Mouse (Mus musculus): Measurements from ENCODE around the gene Avil.

Gene Avil

DNA sequence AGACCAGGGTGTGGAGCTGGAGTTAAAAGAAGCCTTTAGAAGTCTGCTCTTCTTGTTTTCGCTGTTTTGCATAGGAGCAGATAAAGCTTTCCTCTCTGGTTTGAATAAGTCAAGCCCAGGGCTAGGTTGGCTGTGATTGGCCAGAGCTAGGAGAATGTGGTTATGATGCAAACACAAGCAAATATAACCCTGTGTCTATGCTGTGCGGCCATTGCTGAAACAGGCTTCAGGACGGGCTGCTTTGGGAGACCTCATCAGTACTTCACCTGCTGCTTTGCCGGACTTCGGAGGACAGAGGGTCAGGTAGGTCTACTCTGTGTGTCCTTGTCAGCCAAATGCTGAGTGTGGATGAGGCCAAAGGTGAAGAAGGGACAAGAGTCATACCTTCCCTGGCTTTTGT lies at the start of gene Avil:
Gene Avil, plus strand, starts transcription at position 181 of the 400 bp plus-strand sequence.
- no peak for DNase-seq

DNA sequence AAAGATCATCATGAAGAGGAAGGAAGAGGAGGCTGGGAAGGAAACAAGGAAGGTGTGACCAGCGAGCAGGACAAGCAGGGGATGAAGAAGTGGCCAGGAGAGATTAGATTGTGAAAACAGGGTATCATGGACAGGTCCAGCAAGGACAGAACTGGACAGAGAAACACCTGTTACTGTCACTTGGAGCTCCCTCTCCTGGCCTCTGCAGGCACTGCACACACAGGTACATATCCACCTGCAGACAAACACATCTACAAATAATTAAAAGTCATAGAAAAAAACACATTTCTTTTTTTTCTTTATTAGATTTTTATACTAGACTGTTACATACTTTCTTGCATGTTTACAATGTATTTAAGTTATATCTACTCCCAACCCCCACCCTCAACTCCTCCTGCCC lies 48.1 kb upstream of the Avil start:
- no peak for DNase-seq

DNA sequence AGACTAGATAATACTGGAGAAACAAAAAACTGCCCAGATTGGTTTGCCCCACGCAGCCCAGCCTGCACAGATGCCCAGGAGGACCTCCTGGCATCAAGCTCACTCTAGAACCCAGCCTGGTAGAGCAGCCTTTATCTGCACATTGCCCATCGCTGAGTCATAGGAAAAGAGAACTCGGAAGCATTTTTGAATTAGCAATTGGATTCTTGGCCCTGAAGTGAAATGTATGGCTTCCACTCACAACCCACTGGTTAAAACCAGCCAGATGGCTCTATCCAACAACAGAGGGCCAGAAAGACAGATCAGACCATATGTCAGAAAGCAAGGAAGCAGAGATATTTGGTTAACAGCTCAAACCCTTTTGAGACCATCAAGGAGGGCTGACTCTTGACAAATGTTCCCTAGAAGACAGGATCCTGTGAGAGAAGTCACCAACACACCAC lies 47.5 kb upstream of the Avil start:
- no peak for DNase-seq

DNA sequence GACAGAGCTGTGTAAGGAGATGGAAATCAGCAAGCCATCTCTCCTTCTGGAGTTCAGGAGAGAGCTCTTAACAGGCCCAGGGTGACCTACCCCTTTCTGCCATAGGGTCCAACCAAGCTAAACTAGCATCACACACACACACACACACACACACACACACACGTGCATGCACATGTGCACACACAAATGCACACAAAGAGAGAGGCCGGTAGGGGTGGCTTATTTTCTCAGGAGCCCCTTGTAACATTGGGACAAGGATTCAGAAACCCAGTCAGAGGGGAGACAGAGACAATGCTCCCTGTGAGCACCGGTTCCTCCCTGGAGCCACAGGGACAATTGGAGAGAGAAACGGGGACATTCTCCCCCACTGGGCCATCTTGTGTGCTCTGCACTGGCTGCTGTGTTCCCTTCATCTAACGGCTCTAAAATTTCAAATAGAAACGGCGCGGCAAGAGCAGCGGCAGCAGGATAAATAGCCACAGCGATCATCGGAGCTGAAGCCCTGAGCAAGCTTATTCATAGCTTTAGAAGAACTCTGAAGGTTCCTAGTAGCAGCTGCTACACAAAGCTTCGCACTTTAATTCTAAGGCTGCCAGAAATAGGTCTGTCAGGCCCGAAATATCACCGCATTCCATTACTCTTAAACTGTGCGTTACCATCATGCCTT lies 43.7 kb upstream of the Avil start:
- no peak for DNase-seq

DNA sequence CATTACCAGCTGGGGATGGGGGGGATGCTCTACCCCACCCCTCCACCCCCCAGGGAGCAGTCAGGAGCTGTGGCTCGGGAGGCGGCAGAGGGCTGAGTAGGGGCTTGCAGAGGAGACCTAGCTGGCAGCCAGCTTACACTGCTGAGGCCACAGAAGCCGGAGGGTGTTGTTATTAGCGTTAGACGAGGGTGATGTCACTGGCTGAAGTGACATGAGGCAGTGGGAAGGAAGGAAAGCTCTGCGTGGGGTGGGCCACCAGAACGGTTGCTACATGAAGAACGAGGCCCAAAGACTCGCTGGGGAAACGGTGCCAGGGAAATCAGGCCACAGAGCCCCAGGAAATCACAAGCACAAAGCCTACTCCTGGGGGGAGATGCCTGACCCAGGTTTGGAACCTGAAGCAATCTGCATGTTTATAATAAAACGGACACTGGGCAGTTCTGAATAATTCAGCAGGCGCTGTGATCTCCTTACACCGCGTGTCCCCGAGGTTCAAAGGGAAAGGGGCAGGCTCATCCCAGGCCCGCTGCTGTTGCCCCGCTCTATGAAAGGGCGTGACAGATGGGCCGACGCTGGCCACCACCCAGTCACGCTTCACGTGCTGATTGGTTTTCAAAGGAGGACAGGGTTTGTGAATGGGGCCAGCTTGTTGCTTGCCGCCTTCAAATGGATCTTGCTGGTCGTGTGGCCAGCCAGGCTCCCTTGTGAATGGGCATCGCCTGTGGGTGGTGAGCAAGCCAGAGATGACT lies 43.0 kb upstream of the Avil start:
- DNase-seq = peak; percentile 58

DNA sequence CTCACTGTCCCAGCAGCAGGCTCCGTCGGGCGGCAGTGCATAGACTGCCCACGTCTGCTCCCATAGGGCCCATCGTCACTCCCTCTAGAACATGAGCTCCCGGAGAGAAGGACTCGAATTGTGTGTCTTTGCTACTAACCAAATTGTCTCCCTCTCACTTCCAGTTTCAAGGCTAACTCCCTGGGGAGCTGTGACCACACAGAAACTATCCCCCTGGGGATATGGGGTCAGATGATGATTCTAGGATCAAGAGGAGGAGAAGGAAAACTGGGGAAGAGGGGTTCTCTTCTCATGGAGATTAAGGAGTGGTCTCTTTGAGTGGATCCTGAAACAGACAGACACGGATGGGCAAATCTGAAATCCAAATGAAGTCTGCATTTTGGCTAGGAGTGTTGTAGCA lies 40.0 kb upstream of the Avil start:
- DNase-seq = no peak

DNA sequence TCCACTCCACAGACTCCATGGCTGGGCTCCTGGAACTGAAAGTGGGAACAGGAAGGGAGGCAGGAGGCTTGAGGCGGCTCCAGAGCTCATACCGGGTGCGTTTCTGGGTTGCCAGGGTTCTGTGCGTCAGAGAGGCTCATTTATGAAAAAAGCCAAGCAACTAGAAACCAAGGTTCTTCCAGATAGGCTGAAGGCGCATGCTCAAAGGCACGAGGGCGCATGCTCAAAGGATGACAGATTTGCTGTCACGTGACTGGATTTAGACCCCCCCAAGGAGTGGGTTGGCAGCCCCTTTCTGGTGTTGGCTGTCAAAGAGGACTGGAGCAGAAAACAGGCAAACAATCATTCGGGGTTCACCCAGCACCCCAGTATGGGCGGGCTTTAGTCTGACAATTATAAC lies 38.8 kb upstream of the Avil start:
- DNase-seq = no peak

DNA sequence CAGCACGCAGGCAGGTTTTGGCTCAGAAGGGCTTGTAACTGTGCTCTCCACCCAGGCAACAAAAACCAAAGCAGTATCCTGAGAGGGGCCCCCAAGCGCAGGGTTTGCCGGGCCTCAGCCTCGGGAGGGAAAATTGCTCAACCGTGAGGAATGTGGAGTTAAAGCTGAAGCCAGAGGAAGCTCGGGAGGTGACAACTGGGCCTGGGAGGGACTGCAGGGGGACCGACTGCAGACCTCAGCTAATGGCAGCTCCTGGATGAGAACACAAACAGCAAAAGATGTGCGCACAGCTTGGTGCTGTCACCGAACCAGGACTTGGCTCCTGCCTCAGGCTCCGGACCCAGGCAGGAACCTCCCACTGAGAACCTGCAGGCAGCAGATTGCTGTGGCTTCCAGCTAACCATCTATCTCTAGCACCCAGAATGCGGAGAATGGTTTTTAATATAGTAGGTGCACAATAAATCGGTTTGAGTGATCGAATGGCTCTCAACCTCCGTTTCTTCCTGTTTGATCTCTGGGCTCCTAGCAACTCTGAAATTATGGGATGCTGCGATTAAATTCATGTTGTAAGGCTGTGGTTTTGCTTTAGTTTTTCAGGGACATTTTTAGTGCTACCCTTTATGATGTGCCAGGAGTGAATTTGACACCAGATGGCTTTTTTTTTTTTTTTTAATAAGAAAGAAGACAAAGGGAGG lies 38.1 kb upstream of the Avil start:
- DNase-seq = peak; percentile 50

DNA sequence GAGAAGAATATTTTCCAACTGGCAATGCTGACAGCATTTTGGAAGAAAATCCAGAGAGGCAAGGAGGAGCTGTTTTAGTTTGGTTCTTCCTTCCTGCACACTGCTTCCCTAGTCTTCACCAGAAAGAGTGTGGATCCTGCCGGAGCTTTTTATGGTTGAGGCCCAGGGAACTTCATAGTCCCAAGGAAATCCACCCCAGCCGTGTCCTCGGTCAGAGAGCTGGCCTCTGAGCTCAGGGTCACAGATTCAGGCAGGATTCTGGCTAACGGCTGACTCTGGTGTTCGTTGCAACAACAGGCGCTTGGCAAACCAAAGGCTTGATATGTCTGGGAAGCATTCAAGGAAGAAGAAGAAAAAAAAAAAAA lies 37.6 kb upstream of the Avil start:
- DNase-seq = no peak

DNA sequence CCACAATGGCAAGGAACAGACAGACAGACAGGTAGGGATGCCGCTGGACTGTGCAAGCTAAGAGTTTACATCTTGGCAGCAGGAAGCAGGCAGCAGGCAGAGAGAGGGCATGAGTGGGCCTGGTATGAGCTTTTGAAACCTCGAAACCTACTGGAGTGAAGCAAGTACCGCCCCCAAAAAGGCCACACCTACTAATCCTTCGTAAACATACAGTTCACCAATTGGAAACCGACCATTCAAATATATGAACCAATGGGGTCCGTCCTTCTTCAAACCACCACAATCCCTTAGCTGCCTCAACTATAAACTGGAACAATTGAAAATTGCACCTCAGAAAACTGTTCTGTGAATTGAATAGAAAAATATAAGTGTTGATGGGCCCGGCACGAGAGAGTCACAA lies 36.7 kb upstream of the Avil start:
- DNase-seq = no peak

DNA sequence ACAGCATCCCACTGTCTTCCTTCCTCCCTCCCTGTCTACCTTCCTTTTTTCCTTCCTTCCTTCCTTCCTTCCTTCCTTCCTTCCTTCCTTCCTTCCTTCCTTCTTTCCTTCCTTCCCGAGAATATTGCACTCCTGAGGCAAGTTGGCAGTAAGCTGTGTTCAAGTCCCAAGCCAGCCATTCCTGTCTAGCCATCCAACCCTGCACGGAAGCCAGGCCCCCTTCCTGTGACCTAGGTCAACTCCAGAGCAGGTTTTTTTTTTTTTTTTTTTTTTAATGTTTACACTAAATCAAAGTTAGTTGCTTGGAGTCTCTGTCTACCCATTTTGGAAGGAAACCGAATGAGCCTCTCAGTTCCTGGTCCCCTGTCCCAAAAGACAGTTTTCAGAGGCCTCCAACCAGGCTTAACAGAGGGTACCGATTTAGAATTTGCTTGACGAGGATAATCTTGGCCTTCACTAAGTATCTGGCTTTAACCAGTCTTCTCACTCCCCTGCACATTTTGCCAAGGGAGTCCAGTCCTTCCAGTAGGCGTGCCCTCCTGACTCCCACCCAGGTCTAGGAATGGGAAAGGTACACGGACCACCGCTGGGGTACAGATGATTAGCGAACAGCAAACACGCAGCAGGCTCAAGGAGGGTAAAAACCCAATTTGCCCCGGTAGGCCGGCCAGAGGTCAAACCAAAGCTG lies 29.0 kb upstream of the Avil start:
- no peak for DNase-seq

DNA sequence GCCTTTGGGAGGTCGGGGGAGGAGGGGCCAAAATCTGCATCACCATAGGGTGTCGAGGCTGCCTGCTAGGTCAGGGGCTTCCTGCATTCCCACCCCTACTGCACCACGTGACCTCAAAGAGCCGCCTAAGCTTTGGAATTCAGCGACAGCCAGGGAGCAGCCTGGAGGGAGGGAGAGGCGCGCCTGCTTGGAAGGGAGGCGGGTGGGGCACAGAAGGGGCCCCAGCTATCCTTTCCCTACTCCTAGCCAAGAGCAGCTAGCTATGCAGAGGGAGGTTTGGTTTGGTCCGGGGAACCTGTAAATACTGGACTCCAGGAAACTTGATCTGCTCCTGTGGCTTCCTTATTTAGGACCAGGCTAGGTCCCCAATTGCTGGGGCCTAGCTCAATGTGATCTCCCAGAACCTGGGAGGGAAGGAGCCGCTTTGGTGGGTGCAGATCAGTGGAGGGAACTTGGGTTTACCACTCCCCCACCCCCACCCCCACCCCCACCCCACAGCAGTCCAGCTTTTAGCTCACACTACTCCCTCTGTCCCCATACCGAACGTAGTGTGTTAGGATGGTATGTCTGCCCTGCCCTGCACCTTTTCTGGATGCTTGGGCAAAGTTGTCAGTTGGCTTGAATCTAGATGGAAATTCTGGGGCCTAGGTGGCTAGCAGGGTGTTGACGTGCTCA lies 28.3 kb upstream of the Avil start:
- DNase-seq = peak; percentile 72

DNA sequence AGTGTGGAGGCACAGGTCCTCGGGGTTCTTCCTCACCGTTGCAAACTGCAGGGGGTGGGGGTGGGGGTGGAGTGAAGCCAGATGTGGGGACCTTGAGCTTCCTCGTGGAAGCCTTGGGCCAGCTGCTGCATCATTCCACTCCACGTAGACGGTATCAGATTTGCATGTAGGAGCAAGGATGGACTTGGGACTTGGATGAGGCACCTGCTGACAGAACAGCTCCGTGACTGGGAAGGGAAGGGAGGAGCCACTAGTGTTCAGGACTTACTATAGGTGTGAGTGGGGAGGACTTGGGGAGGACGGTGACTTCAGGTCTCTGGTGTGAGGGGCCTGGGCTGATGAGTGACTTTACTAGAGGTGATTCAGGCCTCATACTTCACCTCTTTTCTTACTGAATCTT lies 27.5 kb upstream of the Avil start:
- no peak for DNase-seq

DNA sequence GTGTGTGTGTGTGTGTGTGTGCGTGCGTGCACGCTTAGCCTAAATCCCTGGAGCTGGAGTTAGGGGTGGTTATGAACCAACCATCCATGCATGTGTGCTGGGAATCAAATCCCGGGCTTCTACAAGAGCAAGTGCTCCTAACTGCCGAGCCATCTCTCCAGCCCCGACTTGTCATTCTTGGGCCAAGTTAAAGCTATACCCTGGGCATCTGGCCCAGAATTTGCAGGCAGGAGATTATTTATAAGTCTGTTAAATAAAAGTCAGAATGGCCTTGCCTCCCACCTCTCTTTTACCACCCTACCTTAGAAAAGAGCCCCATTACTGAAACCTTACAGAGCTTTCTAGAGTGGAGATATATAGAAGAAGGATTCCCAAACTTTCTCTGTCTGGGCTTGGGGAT lies 24.8 kb upstream of the Avil start:
- no peak for DNase-seq

DNA sequence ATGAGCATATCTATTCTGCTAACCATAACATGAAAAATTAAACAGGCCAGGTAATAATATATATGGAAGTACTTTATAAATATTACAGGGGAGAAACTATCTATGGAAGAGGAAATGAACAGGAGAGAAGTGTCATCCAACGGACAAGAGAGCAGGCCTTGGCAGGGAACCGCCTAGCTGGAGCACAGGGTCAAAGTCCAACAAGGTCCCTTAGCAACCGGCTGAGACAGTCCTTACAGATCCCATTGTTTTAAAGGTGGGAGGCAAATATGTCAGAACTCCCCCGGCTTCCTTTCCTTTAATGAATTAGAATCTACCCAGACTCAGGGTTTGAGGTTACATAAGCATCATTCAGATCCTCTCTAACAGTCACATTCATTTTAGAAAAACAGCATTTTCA lies 23.4 kb upstream of the Avil start:
- no peak for DNase-seq

DNA sequence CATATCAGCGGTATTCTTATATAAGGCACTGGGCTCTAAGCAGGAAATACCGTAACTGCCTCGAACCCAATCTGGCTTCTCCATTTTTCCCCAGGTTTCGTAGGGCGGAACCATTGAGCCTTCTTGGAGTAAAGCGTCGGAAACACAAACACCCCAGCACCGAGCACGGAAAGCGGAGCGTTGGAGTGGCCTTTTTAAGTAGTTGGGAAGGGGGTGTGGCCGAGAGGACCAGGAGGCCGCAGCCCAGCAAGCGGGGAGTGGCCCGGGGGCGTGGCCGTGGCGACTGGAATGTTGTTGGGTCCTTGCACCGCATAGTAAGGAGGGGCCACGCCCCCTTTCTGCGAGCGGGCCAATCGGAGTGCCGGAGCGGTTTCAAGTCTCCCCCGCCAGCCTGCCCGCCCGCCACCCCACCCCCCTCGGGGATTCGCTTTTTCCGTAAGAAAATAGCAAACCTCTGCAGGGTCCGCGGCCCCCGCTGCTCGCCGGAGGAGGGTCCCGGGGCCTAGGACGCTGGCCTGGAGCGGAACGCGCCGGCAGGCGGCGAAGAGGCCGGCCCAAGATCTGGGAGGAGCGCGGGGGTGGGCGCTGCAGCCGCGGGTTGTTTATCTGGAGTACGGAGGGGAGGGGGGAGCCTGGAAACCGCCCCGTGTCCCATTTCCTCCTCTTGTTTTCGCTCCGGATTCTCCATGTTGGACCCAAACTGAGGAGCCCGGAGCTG lies 22.1 kb upstream of the Avil start, which contains the start of gene Ctdsp2:
Gene Ctdsp2, plus strand, starts transcription at position 441 of the 718 bp plus-strand sequence.
- DNase-seq = peak; percentile 100

DNA sequence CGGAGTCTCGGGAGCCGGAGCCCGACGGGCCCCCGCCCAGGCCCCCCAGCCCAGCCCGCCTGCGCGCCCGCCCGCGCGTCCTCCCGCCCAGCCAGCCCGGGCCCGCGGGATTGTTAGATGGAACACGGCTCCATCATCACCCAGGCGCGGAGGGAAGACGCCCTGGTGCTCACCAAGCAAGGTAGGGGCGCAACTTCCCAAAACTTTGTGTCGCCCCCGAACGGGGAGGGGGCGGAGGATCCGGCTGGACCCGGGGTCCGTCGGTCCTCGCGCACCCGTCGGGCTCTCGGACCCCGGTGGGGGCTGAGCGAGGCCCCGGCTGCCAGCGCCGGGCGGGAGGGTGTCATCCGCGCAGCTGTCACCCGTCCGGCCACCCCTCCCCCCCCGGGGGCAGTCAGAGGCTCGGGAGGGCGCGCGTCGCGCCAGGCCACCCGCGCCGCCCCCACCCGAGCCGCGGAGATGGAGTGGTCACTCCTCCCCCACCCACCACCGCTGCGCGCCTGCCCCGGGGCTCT lies 21.3 kb upstream of the Avil start:
- DNase-seq = peak; percentile 69

DNA sequence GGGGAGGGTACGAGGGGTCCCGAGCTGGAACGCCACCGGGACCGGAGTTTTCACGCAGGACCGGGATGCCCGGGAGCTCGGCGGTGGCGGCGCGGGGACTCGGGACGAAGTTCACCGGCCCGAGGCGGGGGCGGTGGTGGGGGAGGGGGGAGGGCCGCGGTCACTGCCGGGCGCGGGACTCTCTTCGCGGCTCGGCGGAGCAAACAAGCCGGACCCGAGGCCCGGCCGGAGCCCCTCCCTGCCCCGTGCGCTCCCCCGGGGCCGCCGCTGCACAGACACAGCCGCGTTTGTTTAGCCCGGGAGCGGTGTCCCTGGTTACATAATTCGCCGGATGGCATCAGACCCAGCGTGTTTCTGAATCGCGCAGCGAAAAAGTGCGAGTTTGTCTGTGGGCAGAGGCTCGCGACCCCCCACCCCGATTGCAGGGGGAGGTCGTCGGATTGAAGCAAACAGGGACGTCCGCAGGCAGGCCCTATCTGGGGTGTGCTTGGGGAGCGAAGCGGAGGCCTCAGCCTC lies 20.8 kb upstream of the Avil start:
- peak; percentile 40 for DNase-seq

DNA sequence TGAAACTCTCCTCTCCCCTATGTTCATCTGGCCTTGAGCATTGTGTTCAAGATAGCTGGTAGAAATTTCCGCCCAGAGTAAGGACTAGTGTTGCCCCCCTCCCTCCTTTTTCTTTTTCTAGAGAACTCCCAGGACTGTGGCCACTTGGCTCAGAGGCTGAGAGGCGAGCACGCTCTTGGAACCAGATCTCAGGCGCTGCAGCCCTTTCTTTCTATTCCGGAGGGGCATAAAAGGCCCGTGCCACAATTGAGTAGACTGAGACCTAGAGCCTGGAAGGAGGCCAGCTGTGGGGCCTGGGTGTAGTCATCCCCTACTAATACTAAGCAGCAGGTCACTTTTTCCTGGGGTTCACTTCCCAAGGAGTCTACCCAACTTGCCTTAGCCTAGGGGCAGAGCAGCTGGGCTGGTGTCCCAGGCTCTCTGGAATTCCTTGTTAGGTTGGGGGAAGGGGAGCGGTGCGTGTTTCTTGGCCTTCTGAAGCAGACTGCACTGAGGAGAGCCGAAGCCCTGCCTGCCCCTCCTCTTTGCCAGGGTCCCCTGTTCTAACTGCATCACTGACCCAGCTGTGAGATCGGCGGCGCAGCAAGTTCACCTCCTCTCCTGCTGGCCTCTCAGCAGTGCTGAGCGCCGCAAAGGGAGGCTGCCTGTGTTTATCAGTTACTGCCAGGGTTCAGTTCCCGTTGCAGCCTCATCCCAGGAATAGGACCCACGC lies 20.1 kb upstream of the Avil start:
- peak; percentile 38 for DNase-seq

DNA sequence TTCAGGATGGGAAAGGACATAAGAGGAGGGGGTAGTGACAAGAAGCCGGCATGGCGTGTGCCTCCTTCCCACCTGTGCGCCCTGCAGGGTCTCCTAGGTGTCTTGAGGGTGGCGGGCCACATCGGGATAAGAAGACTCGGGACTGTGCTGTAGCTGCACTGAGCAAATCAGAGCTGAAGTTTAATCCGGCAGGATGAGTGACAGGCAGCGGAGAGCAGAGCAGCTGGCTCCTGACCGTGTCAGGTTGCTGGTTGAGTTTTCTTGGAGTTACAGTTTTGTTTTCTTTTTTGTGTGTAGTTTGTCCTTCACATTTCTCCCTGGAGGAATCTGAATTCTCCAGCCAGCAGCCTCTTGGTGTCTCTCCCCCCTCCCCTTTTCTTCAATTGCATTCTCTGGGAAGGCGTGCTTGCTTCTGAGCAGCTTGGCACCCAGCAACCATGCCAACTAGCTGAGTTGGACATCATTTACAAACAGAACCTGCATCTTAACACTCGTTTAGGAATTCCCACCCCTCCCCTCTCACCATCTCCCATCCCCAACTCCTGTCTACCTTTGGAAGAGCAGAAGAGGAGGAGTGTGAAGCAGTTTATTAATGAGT lies 19.5 kb upstream of the Avil start:
- no peak for DNase-seq

DNA sequence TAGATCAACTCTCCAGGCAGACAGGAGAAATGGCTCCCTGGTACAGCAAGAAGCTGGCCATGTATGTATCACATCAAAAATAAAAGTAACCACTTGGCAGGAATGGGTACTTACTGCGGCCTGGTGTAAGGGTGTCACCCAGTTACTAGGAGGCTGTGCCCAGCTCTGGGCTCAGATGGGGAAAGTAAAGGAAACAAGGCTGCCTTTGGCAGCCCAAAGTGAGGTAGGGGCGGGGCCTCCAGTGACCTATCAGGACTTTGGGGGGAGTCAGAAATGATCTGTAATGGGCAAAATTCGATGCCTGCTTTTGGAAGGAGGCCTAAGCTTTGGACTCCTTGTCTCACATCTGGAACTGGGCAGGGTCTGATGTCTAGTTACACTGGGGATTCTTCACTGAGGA lies 18.8 kb upstream of the Avil start:
- DNase-seq = no peak
